Mouse (Mus musculus) embryo, embryonic 10 days (tissue): ENCODE measurements around the gene Fgfr2.

Experiments used
- DNase-seq: peaks from one replicate; pipeline ENCODE4 v3.0.0-alpha.2; 2015; ENCODE audit warnings: low spot score

The Fgfr2 gene

GRCm38 (mm10) chr7:131966023-131966915 is 1156.9 kb downstream of the Fgfr2 start, which contains the start of gene Gpr26:
Gene Gpr26 (plus strand): TSS chr7:131966460.
- DNase-seq, result peak; percentile 7

GRCm38 (mm10) chr7:131960551-131960950 is 1162.6 kb downstream of the Fgfr2 start:
- peak; percentile 83 for DNase-seq

- DNase-seq, result no peak
Measured at GRCm38 (mm10) chr7:131958705-131959104, 1164.4 kb downstream of the Fgfr2 start.

GRCm38 (mm10) chr7:131953402-131953801 is 1169.7 kb downstream of the Fgfr2 start:
- no peak for DNase-seq

GRCm38 (mm10) chr7:131951131-131951530 is 1172.0 kb downstream of the Fgfr2 start:
- no peak for DNase-seq

GRCm38 (mm10) chr7:131937611-131938010 is 1185.5 kb downstream of the Fgfr2 start:
- DNase-seq, result no peak

GRCm38 (mm10) chr7:131927288-131928050 is 1195.7 kb downstream of the Fgfr2 start:
- no peak for DNase-seq

- DNase-seq, result peak; percentile 63
Measured at GRCm38 (mm10) chr7:131917384-131917783, 1205.8 kb downstream of the Fgfr2 start.

- no peak for DNase-seq
Measured at GRCm38 (mm10) chr7:131909611-131910010, 1213.5 kb downstream of the Fgfr2 start.

- no peak for DNase-seq
Measured at GRCm38 (mm10) chr7:131906499-131907190, 1216.5 kb downstream of the Fgfr2 start.

- DNase-seq, result peak; percentile 81
Measured at GRCm38 (mm10) chr7:131899356-131899755, 1223.8 kb downstream of the Fgfr2 start.

GRCm38 (mm10) chr7:131897282-131897681 is 1225.9 kb downstream of the Fgfr2 start:
- peak; percentile 64 for DNase-seq

GRCm38 (mm10) chr7:131882824-131883223 is 1240.3 kb downstream of the Fgfr2 start:
- no peak for DNase-seq

GRCm38 (mm10) chr7:131881876-131882615 is 1241.1 kb downstream of the Fgfr2 start:
- DNase-seq, result peak; percentile 76

- no peak for DNase-seq
Measured at GRCm38 (mm10) chr7:131880150-131880549, 1243.0 kb downstream of the Fgfr2 start.

GRCm38 (mm10) chr7:131878846-131879245 is 1244.3 kb downstream of the Fgfr2 start:
- no peak for DNase-seq

- DNase-seq, result no peak
Measured at GRCm38 (mm10) chr7:131861157-131861556, 1262.0 kb downstream of the Fgfr2 start.

GRCm38 (mm10) chr7:131855641-131856040 is 1267.5 kb downstream of the Fgfr2 start:
- DNase-seq, result no peak

- peak; percentile 5 for DNase-seq
Measured at GRCm38 (mm10) chr7:131850579-131850978, 1272.6 kb downstream of the Fgfr2 start.

GRCm38 (mm10) chr7:131846066-131846905 is 1276.9 kb downstream of the Fgfr2 start:
- DNase-seq, result peak; percentile 22

- no peak for DNase-seq
Measured at GRCm38 (mm10) chr7:131830261-131830660, 1292.9 kb downstream of the Fgfr2 start.
